Mouse (Mus musculus) bone marrow macrophage, adult 2 months (primary cell): ENCODE data around the gene Zfp62. TPM values are rescaled to one million over a fixed set of nuclear protein-coding genes. Genes with fewer than 3 reads are reported as not detected.
A peak's percentile ranks its signal among the peaks of the same experiment; 100 is the strongest.

ENCODE experiments used
- H3K27ac ChIP-seq: 2 replicates; pipeline ENCODE4 v1.5.1; 2012; ENCODE audit warnings: low read depth, low read length; ENCODE audit not compliant: insufficient read depth
- H3K4me1 ChIP-seq: 2 replicates; pipeline ENCODE4 v1.6.1; 2012; ENCODE audit warnings: low read length; ENCODE audit not compliant: control insufficient read depth, insufficient read depth
- H3K4me3 ChIP-seq: 2 replicates; pipeline ENCODE4 v1.5.1; 2012; ENCODE audit warnings: mild to moderate bottlenecking, low read length, moderate library complexity; ENCODE audit not compliant: insufficient read depth
- CTCF ChIP-seq: IDR thresholded peaks from 2 replicates; pipeline ENCODE4 v1.5.1; 2012; ENCODE audit warnings: low read depth, mild to moderate bottlenecking, low read length, moderate library complexity
- POLR2A ChIP-seq: IDR thresholded peaks from 2 replicates; pipeline ENCODE4 v1.6.1; 2012; ENCODE audit warnings: mild to moderate bottlenecking, low read depth, low read length, borderline replicate concordance
- polyA plus RNA-seq: library from polyadenylated mRNA; stranded (reverse); fragments of >200 nt; gene quantifications from 2 replicates; pipeline ENCODE4 v1.2.4, GENCODE M21; 2012; ENCODE audit not compliant: missing spikeins, insufficient read depth, insufficient read length

Gene Zfp62
- polyA plus RNA-seq, 1 experiment = 30.8 TPM

DNA sequence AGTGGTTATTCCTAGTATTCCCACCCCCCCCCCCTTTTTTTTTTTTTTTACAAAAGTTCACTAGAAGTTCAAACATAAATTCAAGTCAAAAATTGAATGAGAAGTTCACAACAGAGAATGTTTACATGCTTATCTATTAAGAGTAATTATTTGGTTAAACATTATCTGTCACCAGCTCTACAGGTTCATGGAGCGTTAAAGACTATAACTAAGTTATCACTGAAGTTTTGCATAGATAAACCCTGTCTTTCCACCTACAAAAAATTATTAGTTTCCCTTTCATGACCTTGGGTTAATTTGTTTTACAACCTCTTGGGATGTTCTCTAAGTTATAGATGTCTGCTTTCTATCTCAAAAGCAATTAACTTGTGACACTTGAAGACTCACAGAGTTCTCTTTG, 37.2 kb downstream of the Zfp62 start:
- H3K27ac ChIP-seq = no peak overlapping the region
- TF ChIP-seq POLR2A = no peak
- no peak for TF ChIP-seq CTCF
- peaks cover 21% of the 10 kb centered on the region for H3K4me1 ChIP-seq
- no peak overlapping the region for H3K4me3 ChIP-seq

DNA sequence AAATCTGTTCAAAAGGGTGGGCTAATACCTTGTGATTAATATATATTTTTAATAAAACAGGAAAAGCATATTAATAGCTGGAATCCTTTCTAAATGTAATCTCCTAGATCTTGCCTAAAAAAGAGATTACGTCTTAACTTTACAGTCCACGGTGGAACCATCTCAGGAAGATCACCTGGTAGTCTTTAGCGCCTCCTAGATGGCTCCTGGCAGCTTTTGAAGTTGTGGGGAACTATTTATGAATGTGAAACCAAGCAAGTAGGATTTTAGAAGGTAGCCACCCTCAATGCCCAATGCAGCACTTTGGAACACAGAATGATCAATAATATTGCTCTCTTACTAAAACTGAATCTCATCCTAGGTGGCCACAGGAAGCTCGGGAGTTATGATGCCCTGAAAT, 37.8 kb downstream of the Zfp62 start:
- Histone ChIP-seq H3K4me1 (peaks cover 20% of the 10 kb centered on the region), H3K27ac (no peak overlapping the region), H3K4me3 (no peak overlapping the region)
- TF ChIP-seq POLR2A (no peak), CTCF (no peak)

- Histone ChIP-seq H3K27ac (no peak overlapping the region), H3K4me3 (no peak overlapping the region), H3K4me1 (peaks cover 20% of the 10 kb centered on the region)
- TF ChIP-seq POLR2A (no peak), CTCF (no peak)
Observed at GRCm38 (mm10) chr11:49241471-49241870, 38.4 kb downstream of the Zfp62 start.

DNA sequence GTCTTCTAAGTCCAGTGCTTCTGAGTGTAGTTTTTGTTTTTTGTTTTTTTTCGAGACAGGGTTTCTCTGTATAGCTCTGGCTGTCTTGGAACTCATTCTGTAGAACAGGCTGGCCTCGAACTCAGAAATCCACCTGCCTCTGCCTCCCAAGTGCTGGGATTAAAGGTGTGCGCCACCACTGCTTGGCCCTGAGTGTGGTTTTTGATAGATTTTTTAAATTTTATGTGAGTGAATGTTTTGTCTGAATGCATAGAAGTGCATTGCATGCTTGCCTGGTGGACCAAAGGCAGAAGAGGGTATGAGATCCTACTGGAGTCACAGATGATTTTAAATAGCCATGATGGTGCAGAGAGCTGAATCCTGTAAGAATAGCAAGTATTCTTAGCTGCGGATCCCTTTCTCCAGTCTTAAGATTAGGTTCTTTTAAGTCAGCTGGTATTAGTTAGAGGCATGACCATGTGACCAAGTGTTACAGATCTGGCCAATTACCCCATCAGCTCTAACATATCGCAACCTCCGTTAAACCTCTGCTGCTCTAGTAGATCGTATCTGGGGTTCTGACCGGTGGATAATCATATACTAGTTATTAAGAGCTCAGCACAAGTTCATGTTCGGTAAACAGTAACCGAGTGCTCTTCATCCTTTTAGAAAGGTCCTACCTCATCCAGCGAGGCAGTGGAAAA, 40.0 kb downstream of the Zfp62 start:
- TF ChIP-seq CTCF (no peak), POLR2A (no peak)
- peak overlapping the region; percentile 36 for H3K27ac ChIP-seq
- peaks cover 27% of the 10 kb centered on the region for H3K4me1 ChIP-seq
- H3K4me3 ChIP-seq = peak overlapping the region; percentile 54

- peak within 1 kb of the TSS; percentile 65 for H3K4me3 ChIP-seq
- H3K27ac ChIP-seq = peak within 1 kb of the TSS; percentile 96
- TF ChIP-seq POLR2A = no peak
- TF ChIP-seq CTCF = no peak
- peaks cover 34% of the 10 kb centered on the region for H3K4me1 ChIP-seq
Observed at GRCm38 (mm10) chr11:49243727-49244594, 40.9 kb downstream of the Zfp62 start, which contains the start of gene Mgat1. TSS of gene Mgat1 (plus strand) at chr11:49244191.

DNA sequence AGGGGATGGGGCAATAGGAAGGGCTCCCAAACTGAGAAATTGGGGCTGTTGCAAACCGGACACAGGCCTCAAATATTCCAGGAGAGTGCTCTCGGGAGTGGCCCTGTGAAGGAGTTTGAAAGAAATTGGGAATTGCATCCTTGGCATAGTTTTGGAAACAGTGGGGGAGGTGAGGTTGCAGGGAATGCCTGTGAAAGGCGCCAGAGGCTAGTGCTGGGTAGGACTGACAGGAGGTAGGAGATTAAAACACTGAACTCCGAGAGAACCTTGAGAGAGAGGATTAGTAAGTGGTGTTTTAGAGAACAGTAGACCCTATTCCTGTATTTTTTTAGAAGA, 41.5 kb downstream of the Zfp62 start:
- H3K4me1 ChIP-seq = peaks cover 40% of the 10 kb centered on the region
- H3K4me3 ChIP-seq = peak overlapping the region; percentile 54
- H3K27ac ChIP-seq = peak overlapping the region; percentile 96
- TF ChIP-seq POLR2A = no peak
- TF ChIP-seq CTCF = no peak

DNA sequence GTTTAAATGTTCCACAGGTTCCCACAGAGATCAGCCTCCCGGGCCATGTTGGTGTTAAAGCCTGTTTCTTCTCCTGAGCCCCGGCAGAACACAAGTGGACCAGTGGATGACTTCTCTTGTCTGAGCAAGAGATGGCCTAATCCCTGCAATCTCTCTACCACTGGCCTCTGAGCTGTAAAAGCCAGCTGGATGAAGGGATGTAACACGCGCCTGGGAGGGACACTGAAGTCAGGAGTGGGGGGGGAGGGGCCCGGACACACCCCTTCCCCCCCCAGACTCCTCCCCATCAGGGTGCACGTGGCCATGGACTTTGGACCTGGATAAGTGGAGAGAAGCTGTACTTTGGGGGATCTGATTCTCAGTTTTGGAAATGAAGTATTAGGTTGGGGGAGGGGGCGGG, 42.1 kb downstream of the Zfp62 start:
- H3K4me3 ChIP-seq = peak overlapping the region; percentile 65
- no peak for TF ChIP-seq POLR2A
- H3K4me1 ChIP-seq = peaks cover 44% of the 10 kb centered on the region

GRCm38 (mm10) chr11:49245634-49246415, 42.7 kb downstream of the Zfp62 start:
- TF ChIP-seq POLR2A (no peak), CTCF (no peak)
- peak overlapping the region; percentile 65 for H3K4me3 ChIP-seq
- H3K27ac ChIP-seq = peak overlapping the region; percentile 96
- H3K4me1 ChIP-seq = peaks cover 44% of the 10 kb centered on the region

More for the DNA sequence above, 42.1 kb downstream of the Zfp62 start:
- peak overlapping the region; percentile 96 for H3K27ac ChIP-seq

DNA sequence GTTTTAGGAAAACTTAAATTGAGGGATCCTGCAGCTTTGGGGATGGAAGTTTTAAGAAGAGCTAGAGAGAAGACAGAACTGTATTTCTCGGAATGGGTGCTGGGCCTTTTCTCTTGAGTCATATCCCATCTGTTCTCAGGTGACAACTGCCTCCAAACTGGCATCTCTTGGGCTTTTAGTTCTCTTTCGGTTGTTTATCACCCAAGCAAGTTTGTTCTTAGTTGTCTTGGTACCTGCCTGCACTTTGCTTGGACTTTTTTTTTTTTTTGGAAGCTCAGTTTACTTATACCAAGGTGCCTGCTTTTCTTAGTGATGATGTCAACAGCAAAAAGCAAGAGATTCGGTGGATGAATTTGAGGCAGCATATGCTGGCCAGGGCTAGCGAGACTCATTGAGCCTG, 43.4 kb downstream of the Zfp62 start:
- Histone ChIP-seq H3K27ac (0 out of 2 replicates have a peak overlapping the region, but pooled peaks have one; percentile 96), H3K4me3 (peak overlapping the region; percentile 23), H3K4me1 (peaks cover 42% of the 10 kb centered on the region)
- no peak for TF ChIP-seq POLR2A
- no peak for TF ChIP-seq CTCF
